Mouse (Mus musculus) ES-Bruce4 (cell line): Measurements from ENCODE around the gene Zcchc13.

Source experiments
- CTCF ChIP-seq: IDR thresholded peaks from one replicate; pipeline ENCODE4 v1.8.1; 2011; ENCODE audit warnings: low read depth, low read length
- EP300 ChIP-seq: IDR thresholded peaks from 2 replicates; pipeline ENCODE4 v1.6.1; 2011; ENCODE audit warnings: low read depth, low read length; ENCODE audit not compliant: insufficient read depth

GRCm38 (mm10) chrX:103633895-103634294 lies 3.5 kb downstream of the Zcchc13 start:
- TF ChIP-seq EP300 (no peak), CTCF (no peak)
